Mouse (Mus musculus): ENCODE data around the gene Dido1. TPM values are rescaled to one million over a fixed set of nuclear protein-coding genes. Genes with fewer than 3 reads are reported as not detected.

Gene Dido1
- total RNA-seq, 4 experiments from 2014 or later: 25.2 to 35.9 (median 31.1) TPM

Other genes with a start within 250 kb of the Dido1 start
- gene Ntsr1, start 210.0 kb downstream of the Dido1 start, total RNA-seq (2022): not detected
- 10 to 100 TPM; 12.3 to 18.7 (median 17.3) TPM for gene Mrgbp, start 128.7 kb downstream of the Dido1 start, total RNA-seq (2022)
- 10 to 100 TPM; 31.4 to 34.7 (median 32.3) TPM for gene Ogfr, start 120.8 kb downstream of the Dido1 start, total RNA-seq (2022)
- under 1 TPM in 1 of 4 experiments, not detected in 3; 0.11 TPM for gene Col9a3, start 112.2 kb downstream of the Dido1 start, total RNA-seq (2022)
- not detected for gene Tcfl5, start 67.3 kb downstream of the Dido1 start, total RNA-seq (2022)
- 10 to 100 TPM; 57.6 to 66.1 (median 59.5) TPM for gene Gid8, start 118 bp upstream of the Dido1 start, total RNA-seq (2022)
- under 1 TPM; 0.30 to 0.75 (median 0.40) TPM for gene Slc17a9, start 15.3 kb upstream of the Dido1 start, total RNA-seq (2022)
- not detected for gene Bhlhe23, start 66.9 kb upstream of the Dido1 start, total RNA-seq (2022)
- gene Ythdf1, start 210.9 kb upstream of the Dido1 start, total RNA-seq (2022): 10 to 100 TPM; 28.5 to 31.4 (median 30.5) TPM
- gene Birc7, start 219.0 kb upstream of the Dido1 start, total RNA-seq (2022): not detected
- 10 to 100 TPM in 1 of 4 experiments, 1 to 10 TPM in 3; 6.6 to 12.0 (median 6.7) TPM for gene Nkain4, start 244.7 kb upstream of the Dido1 start, total RNA-seq (2022)

Data from heart, adult 8-10 months (tissue).